Mouse (Mus musculus): Measurements from ENCODE around the gene Trio. TPM values are rescaled to one million over a fixed set of nuclear protein-coding genes. Genes with fewer than 3 reads are reported as not detected.

Gene Trio
- polyA plus RNA-seq, 1 experiment from 2014 or later, result 60.8 TPM

GRCm38 (mm10) chr15:28064733-28065088, 39.1 kb upstream of the Trio start:
- no peaks in the 10 kb centered on the region for H3K27me3 ChIP-seq (replicated peaks; ENCODE audit: control insufficient read depth, insufficient read depth, low read length)
- H3K9ac ChIP-seq (ENCODE audit: low read depth, low read length), result no peak overlapping the region
- no peak overlapping the region for H3K4me3 ChIP-seq (ENCODE audit: low read depth, low read length)
- no peaks in the 10 kb centered on the region for H3K4me1 ChIP-seq (ENCODE audit: control insufficient read depth, insufficient read depth, low read length)
- H3K27ac ChIP-seq (replicated peaks; ENCODE audit: low read depth, low read length), result no peak overlapping the region
- ATAC-seq (ENCODE audit: low read depth), result no peak
- DNase-seq (ENCODE audit: low spot score), result no peak
- H3K4me2 ChIP-seq (ENCODE audit: low read depth, low read length), result no peak overlapping the region
- no peaks in the 10 kb centered on the region; the same call in 1 of the 2 replicates for H3K9me3 ChIP-seq (ENCODE audit: control insufficient read depth, low read length)
- WGBS, result 47% methylated on average over 1 of the region's 1 CpGs
- no peaks in the 10 kb centered on the region for H3K36me3 ChIP-seq (ENCODE audit: control insufficient read depth, insufficient read depth, low read length)

- 67% methylated on average over 13 of the region's 13 CpGs for WGBS
- no peak overlapping the region for H3K27ac ChIP-seq (replicated peaks; ENCODE audit: low read depth, low read length)
- no peaks in the 10 kb centered on the region; the same call in 1 of the 2 replicates for H3K9me3 ChIP-seq (ENCODE audit: control insufficient read depth, low read length)
- H3K4me3 ChIP-seq (ENCODE audit: low read depth, low read length), result no peak overlapping the region
- no peaks in the 10 kb centered on the region for H3K27me3 ChIP-seq (replicated peaks; ENCODE audit: control insufficient read depth, insufficient read depth, low read length)
- DNase-seq (ENCODE audit: low spot score) (no peak), ATAC-seq (ENCODE audit: low read depth) (no peak)
- H3K36me3 ChIP-seq (ENCODE audit: control insufficient read depth, insufficient read depth, low read length), result no peaks in the 10 kb centered on the region
- no peak overlapping the region for H3K4me2 ChIP-seq (ENCODE audit: low read depth, low read length)
- no peak overlapping the region for H3K9ac ChIP-seq (ENCODE audit: low read depth, low read length)
- no peaks in the 10 kb centered on the region for H3K4me1 ChIP-seq (ENCODE audit: control insufficient read depth, insufficient read depth, low read length)
Measured at GRCm38 (mm10) chr15:28064081-28064732, 38.6 kb upstream of the Trio start.

GRCm38 (mm10) chr15:28063466-28063865, 37.8 kb upstream of the Trio start:
- Histone ChIP-seq H3K36me3 (ENCODE audit: control insufficient read depth, insufficient read depth, low read length) (no peaks in the 10 kb centered on the region), H3K4me3 (ENCODE audit: low read depth, low read length) (no peak overlapping the region), H3K9ac (ENCODE audit: low read depth, low read length) (no peak overlapping the region), H3K27ac (replicated peaks; ENCODE audit: low read depth, low read length) (no peak overlapping the region), H3K9me3 (ENCODE audit: control insufficient read depth, low read length) (no peaks in the 10 kb centered on the region; the same call in 1 of the 2 replicates), H3K27me3 (replicated peaks; ENCODE audit: control insufficient read depth, insufficient read depth, low read length) (no peaks in the 10 kb centered on the region), H3K4me1 (ENCODE audit: control insufficient read depth, insufficient read depth, low read length) (no peaks in the 10 kb centered on the region), H3K4me2 (ENCODE audit: low read depth, low read length) (no peak overlapping the region)
- WGBS, result 85% methylated on average over 2 of the region's 2 CpGs
- DNase-seq (ENCODE audit: low spot score) (no peak), ATAC-seq (ENCODE audit: low read depth) (no peak)

- no peak overlapping the region for H3K9ac ChIP-seq (ENCODE audit: low read depth, low read length)
- ATAC-seq (ENCODE audit: low read depth) (no peak), DNase-seq (ENCODE audit: low spot score) (no peak)
- H3K4me1 ChIP-seq (ENCODE audit: control insufficient read depth, insufficient read depth, low read length), result no peaks in the 10 kb centered on the region
- H3K27ac ChIP-seq (replicated peaks; ENCODE audit: low read depth, low read length), result no peak overlapping the region
- no peak overlapping the region for H3K4me2 ChIP-seq (ENCODE audit: low read depth, low read length)
- no peaks in the 10 kb centered on the region for H3K36me3 ChIP-seq (ENCODE audit: control insufficient read depth, insufficient read depth, low read length)
- no peaks in the 10 kb centered on the region for H3K27me3 ChIP-seq (replicated peaks; ENCODE audit: control insufficient read depth, insufficient read depth, low read length)
- no peaks in the 10 kb centered on the region; the same call in 1 of the 2 replicates for H3K9me3 ChIP-seq (ENCODE audit: control insufficient read depth, low read length)
- H3K4me3 ChIP-seq (ENCODE audit: low read depth, low read length), result no peak overlapping the region
- WGBS, result 85% methylated on average over 3 of the region's 3 CpGs
Measured at GRCm38 (mm10) chr15:28062016-28062415, 36.4 kb upstream of the Trio start.

- H3K27ac ChIP-seq (replicated peaks; ENCODE audit: low read depth, low read length), result no peak overlapping the region
- no peak overlapping the region for H3K9ac ChIP-seq (ENCODE audit: low read depth, low read length)
- H3K4me3 ChIP-seq (ENCODE audit: low read depth, low read length), result no peak overlapping the region
- ATAC-seq (ENCODE audit: low read depth), result no peak
- no peaks in the 10 kb centered on the region for H3K4me1 ChIP-seq (ENCODE audit: control insufficient read depth, insufficient read depth, low read length)
- DNase-seq (ENCODE audit: low spot score), result no peak
- 87% methylated on average over 5 of the region's 5 CpGs for WGBS
- H3K4me2 ChIP-seq (ENCODE audit: low read depth, low read length), result no peak overlapping the region
- H3K36me3 ChIP-seq (ENCODE audit: control insufficient read depth, insufficient read depth, low read length), result no peaks in the 10 kb centered on the region
- H3K9me3 ChIP-seq (ENCODE audit: control insufficient read depth, low read length), result no peaks in the 10 kb centered on the region; the same call in 1 of the 2 replicates
- no peaks in the 10 kb centered on the region for H3K27me3 ChIP-seq (replicated peaks; ENCODE audit: control insufficient read depth, insufficient read depth, low read length)
Measured at GRCm38 (mm10) chr15:28060977-28061376, 35.3 kb upstream of the Trio start.

GRCm38 (mm10) chr15:28060423-28060822, 34.8 kb upstream of the Trio start:
- no peak overlapping the region for H3K9ac ChIP-seq (ENCODE audit: low read depth, low read length)
- 62% methylated on average over 6 of the region's 6 CpGs for WGBS
- H3K36me3 ChIP-seq (ENCODE audit: control insufficient read depth, insufficient read depth, low read length), result no peaks in the 10 kb centered on the region
- H3K4me3 ChIP-seq (ENCODE audit: low read depth, low read length), result no peak overlapping the region
- H3K9me3 ChIP-seq (ENCODE audit: control insufficient read depth, low read length), result no peaks in the 10 kb centered on the region; the same call in 1 of the 2 replicates
- no peak overlapping the region for H3K27ac ChIP-seq (replicated peaks; ENCODE audit: low read depth, low read length)
- no peak overlapping the region for H3K4me2 ChIP-seq (ENCODE audit: low read depth, low read length)
- ATAC-seq (ENCODE audit: low read depth), result no peak
- no peaks in the 10 kb centered on the region for H3K27me3 ChIP-seq (replicated peaks; ENCODE audit: control insufficient read depth, insufficient read depth, low read length)
- no peaks in the 10 kb centered on the region for H3K4me1 ChIP-seq (ENCODE audit: control insufficient read depth, insufficient read depth, low read length)
- no peak for DNase-seq (ENCODE audit: low spot score)

GRCm38 (mm10) chr15:28057545-28057944, 31.9 kb upstream of the Trio start:
- Histone ChIP-seq H3K4me3 (ENCODE audit: low read depth, low read length) (no peak overlapping the region), H3K36me3 (ENCODE audit: control insufficient read depth, insufficient read depth, low read length) (no peaks in the 10 kb centered on the region), H3K27ac (replicated peaks; ENCODE audit: low read depth, low read length) (no peak overlapping the region), H3K27me3 (replicated peaks; ENCODE audit: control insufficient read depth, insufficient read depth, low read length) (no peaks in the 10 kb centered on the region), H3K4me2 (ENCODE audit: low read depth, low read length) (no peak overlapping the region), H3K9ac (ENCODE audit: low read depth, low read length) (no peak overlapping the region), H3K9me3 (ENCODE audit: control insufficient read depth, low read length) (no peaks in the 10 kb centered on the region), H3K4me1 (ENCODE audit: control insufficient read depth, insufficient read depth, low read length) (no peaks in the 10 kb centered on the region)
- no peak for ATAC-seq (ENCODE audit: low read depth)
- WGBS, result 64% methylated on average over 5 of the region's 5 CpGs
- no peak for DNase-seq (ENCODE audit: low spot score)

GRCm38 (mm10) chr15:28054731-28055130, 29.1 kb upstream of the Trio start:
- H3K27me3 ChIP-seq (replicated peaks; ENCODE audit: control insufficient read depth, insufficient read depth, low read length), result no peaks in the 10 kb centered on the region
- 78% methylated on average over 1 of the region's 1 CpGs for WGBS
- ATAC-seq (ENCODE audit: low read depth) (no peak), DNase-seq (ENCODE audit: low spot score) (no peak)
- no peaks in the 10 kb centered on the region for H3K9me3 ChIP-seq (ENCODE audit: control insufficient read depth, low read length)
- H3K27ac ChIP-seq (replicated peaks; ENCODE audit: low read depth, low read length), result no peak overlapping the region
- H3K4me1 ChIP-seq (ENCODE audit: control insufficient read depth, insufficient read depth, low read length), result peaks cover 9% of the 10 kb centered on the region
- no peak overlapping the region for H3K9ac ChIP-seq (ENCODE audit: low read depth, low read length)
- no peak overlapping the region for H3K4me2 ChIP-seq (ENCODE audit: low read depth, low read length)
- no peaks in the 10 kb centered on the region for H3K36me3 ChIP-seq (ENCODE audit: control insufficient read depth, insufficient read depth, low read length)
- H3K4me3 ChIP-seq (ENCODE audit: low read depth, low read length), result no peak overlapping the region

- WGBS, result 17% methylated on average over 1 of the region's 1 CpGs
- Histone ChIP-seq H3K27me3 (replicated peaks; ENCODE audit: control insufficient read depth, insufficient read depth, low read length) (no peaks in the 10 kb centered on the region), H3K4me3 (ENCODE audit: low read depth, low read length) (no peak overlapping the region), H3K9me3 (ENCODE audit: control insufficient read depth, low read length) (0 out of 2 replicates have a peak, but pooled peaks cover under 1% of the 10 kb centered on the region), H3K27ac (replicated peaks; ENCODE audit: low read depth, low read length) (no peak overlapping the region), H3K36me3 (ENCODE audit: control insufficient read depth, insufficient read depth, low read length) (no peaks in the 10 kb centered on the region), H3K4me1 (ENCODE audit: control insufficient read depth, insufficient read depth, low read length) (peaks cover 9% of the 10 kb centered on the region), H3K4me2 (ENCODE audit: low read depth, low read length) (no peak overlapping the region), H3K9ac (ENCODE audit: low read depth, low read length) (no peak overlapping the region)
- DNase-seq (ENCODE audit: low spot score) (no peak), ATAC-seq (ENCODE audit: low read depth) (no peak)
Measured at GRCm38 (mm10) chr15:28054111-28054510, 28.5 kb upstream of the Trio start.

Measured in embryonic facial prominence, embryonic 14.5 days (tissue).